Mouse (Mus musculus): ENCODE results near the gene Lima1. TPM values are rescaled to one million over a fixed set of nuclear protein-coding genes. Genes with fewer than 3 reads are reported as not detected.

Gene Lima1
- polyA plus RNA-seq, 1 experiment from 2014 or later = 13.5 TPM

DNA sequence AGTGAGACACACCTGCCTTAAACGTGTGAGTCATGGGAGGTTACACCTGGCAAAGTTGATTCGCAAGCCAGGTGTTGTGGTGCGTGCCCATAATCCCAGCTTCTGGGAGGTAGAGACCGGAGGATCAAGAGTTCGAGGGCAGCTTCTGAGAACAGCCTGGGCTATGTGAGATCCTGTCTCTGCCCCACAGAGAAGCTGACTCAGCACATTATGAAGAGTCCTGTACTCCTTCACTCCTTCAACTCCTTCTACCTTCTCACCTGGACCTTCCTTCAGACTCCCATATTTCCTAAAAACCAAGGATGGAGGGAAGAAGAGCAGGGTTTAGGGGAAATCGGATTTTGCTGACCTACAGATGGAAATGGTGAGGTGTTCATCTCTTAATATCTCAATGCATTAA, 61.6 kb downstream of the Lima1 start:
- Histone ChIP-seq H3K9me3 (no peaks in the 10 kb centered on the region), H3K4me2 (no peak overlapping the region), H3K9ac (no peak overlapping the region), H3K27me3 (no peaks in the 10 kb centered on the region), H3K4me1 (replicated peaks) (peaks cover 13% of the 10 kb centered on the region), H3K36me3 (no peaks in the 10 kb centered on the region), H3K27ac (replicated peaks) (no peak overlapping the region), H3K4me3 (no peak overlapping the region)
- WGBS = 93% methylated on average over 6 of the region's 6 CpGs
- no peak for ATAC-seq (ENCODE audit: low FRiP score, low read depth)

DNA sequence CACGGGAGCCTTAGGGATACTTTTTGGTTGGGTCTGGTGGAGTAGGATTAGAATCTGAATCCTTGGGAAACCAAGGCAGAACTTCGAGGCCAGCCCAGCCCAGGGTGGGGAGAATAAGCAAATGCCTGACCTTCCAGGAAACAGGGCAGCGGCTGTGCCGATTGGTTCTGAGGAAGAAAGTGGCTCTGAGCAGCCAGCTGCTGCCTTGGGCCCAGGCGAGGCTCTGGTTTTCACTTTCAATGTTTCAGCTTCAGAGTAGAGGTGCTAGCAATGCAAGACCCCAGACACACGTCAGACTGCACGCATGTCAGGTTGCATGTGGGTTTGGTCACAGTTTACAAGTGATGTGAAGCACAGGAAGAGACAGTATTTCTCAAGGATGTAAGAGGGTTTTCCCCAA, 63.2 kb downstream of the Lima1 start:
- WGBS = 71% methylated on average over 7 of the region's 7 CpGs
- Histone ChIP-seq H3K4me3 (no peak overlapping the region), H3K27me3 (no peaks in the 10 kb centered on the region), H3K27ac (replicated peaks) (no peak overlapping the region), H3K36me3 (no peaks in the 10 kb centered on the region), H3K4me1 (replicated peaks) (peaks cover 16% of the 10 kb centered on the region), H3K9me3 (no peaks in the 10 kb centered on the region), H3K9ac (no peak overlapping the region), H3K4me2 (no peak overlapping the region)
- no peak for ATAC-seq (ENCODE audit: low FRiP score, low read depth)

DNA sequence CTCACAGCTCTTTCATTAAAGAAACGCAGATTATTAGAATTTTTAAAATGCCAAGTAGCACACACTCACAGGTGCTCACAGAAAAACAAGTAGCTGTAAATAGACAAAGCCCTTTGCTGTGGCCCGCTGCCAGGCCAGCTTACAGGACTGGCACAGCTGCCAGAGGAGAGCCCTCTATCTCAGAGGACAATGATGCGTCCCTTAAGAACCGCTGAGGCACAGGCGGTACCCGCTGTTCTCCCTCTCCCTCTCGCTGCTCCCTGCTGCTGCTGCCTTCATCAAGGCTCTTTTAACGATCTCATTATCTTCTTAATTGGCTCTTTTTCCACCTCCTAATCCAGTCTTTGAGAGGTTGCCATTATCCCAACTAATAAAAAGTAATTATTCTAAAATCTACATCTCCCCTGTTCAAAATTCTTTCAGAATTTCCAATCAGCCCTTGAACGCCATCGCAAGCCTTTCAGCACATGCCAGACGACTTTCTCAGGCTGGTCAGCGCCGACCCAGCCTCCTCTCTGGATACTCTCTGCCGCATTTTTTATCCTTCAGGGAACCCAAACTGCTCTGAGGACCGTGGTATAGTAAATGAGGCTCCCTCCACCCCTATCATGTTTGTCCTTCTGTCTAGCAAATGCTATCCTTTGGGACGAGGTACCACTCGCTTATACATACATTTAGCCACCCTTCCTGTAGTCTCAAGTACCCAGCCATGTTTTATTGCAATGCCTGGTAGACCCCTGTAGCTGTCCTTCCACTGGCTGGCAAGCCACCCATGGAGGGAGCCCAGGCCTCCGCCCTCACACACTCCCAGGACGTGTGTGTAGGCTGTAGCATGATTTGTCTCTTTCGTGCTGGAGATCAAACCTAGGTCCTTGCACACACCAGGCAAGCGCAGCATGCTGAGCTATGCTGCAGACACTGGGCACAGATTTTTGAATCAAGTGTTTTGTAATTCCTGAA, 67.2 kb downstream of the Lima1 start:
- Histone ChIP-seq H3K4me1 (replicated peaks) (peaks cover 31% of the 10 kb centered on the region), H3K9me3 (no peaks in the 10 kb centered on the region), H3K4me2 (peak overlapping the region; percentile 23), H3K9ac (no peak overlapping the region), H3K27me3 (no peaks in the 10 kb centered on the region), H3K27ac (replicated peaks) (peak overlapping the region; percentile 82), H3K36me3 (no peaks in the 10 kb centered on the region; the same call in 1 of the 2 replicates), H3K4me3 (no peak overlapping the region)
- WGBS = 20% methylated on average over 21 of the region's 21 CpGs
- peak; percentile 73 for ATAC-seq (ENCODE audit: low FRiP score, low read depth)

DNA sequence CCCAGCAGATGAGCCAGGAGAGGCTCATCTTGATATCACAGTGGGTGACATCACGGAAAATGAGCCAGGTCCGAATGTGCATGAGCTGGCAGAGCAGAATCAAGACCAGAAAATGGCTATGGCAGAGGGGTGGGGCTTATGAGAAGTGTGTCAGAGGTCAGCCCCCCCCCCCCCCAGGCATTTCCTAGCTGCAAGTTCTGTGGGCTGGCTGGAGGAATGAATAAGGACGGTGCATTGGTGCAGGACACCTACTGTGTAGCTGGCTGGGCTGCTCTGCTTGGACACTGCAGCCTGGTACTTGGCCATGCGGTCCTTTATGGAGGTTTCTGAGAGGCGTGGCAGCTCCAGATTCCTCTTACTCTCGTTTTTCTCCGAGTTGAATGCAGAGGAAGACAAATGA, 69.1 kb downstream of the Lima1 start:
- 14% methylated on average over 7 of the region's 7 CpGs for WGBS
- no peak overlapping the region for H3K4me2 ChIP-seq
- no peak overlapping the region for H3K27ac ChIP-seq (replicated peaks)

DNA sequence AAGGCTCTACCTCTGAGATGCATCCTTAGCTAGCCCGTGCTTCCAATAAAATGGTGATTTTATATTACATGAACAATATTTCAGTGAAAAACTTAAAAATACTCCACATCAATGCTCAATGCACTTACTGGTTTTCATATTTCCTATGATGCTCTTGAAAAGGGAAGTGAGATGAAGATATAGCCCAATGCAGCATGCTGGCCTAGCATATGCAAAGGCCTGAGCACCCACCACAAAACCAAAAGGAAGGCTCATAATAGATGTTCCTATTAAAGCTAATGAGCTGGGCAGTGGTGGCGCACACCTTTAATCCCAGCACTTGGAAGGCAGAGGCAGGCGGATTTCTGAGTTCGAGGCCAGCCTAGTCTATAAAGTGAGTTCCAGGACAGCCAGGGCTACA, 69.6 kb downstream of the Lima1 start:
- no peak overlapping the region for H3K4me2 ChIP-seq
- H3K4me3 ChIP-seq = no peak overlapping the region
- no peaks in the 10 kb centered on the region for H3K27me3 ChIP-seq
- no peaks in the 10 kb centered on the region; the same call in 1 of the 2 replicates for H3K36me3 ChIP-seq
- peaks cover 39% of the 10 kb centered on the region for H3K4me1 ChIP-seq (replicated peaks)
- WGBS = 90% methylated on average over 4 of the region's 4 CpGs
- ATAC-seq (ENCODE audit: low FRiP score, low read depth) = no peak
- no peak overlapping the region for H3K9ac ChIP-seq
- no peaks in the 10 kb centered on the region for H3K9me3 ChIP-seq
- no peak overlapping the region for H3K27ac ChIP-seq (replicated peaks)

More for the DNA sequence above, 69.1 kb downstream of the Lima1 start:
- H3K36me3 ChIP-seq = no peaks in the 10 kb centered on the region; the same call in 1 of the 2 replicates
- H3K9ac ChIP-seq = no peak overlapping the region
- no peak overlapping the region for H3K4me3 ChIP-seq
- H3K4me1 ChIP-seq (replicated peaks) = peaks cover 39% of the 10 kb centered on the region
- no peak for ATAC-seq (ENCODE audit: low FRiP score, low read depth)
- H3K27me3 ChIP-seq = no peaks in the 10 kb centered on the region
- no peaks in the 10 kb centered on the region for H3K9me3 ChIP-seq

DNA sequence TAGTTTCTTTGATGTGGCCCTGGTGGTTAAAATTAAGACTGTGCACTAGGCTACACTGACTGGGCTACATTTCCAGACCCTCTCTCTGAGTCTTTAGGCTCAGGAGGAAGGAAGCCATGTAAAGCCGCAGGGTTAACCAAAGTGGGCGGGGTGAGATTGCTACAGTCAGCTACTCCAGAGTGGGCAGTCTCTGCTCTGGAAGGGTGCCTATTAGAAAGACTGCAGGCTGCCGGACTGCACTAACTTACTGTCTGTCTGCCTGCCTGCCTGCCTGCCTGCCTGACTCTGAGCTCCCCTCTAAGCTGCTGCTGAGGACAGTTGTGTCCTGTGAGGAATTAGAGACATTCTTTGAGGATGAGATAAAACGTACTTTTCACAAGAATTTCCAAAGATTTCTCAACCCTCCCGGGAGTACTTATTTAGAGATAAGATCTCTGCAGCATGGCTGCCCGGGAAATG, 72.0 kb downstream of the Lima1 start:
- WGBS = 34% methylated on average over 6 of the region's 6 CpGs
- H3K4me1 ChIP-seq (replicated peaks) = peaks cover 35% of the 10 kb centered on the region
- H3K9me3 ChIP-seq = no peaks in the 10 kb centered on the region
- H3K4me3 ChIP-seq = no peak overlapping the region
- no peak overlapping the region for H3K4me2 ChIP-seq
- no peak overlapping the region for H3K9ac ChIP-seq
- no peak for ATAC-seq (ENCODE audit: low FRiP score, low read depth)
- peak overlapping the region; percentile 51 for H3K27ac ChIP-seq (replicated peaks)
- no peaks in the 10 kb centered on the region for H3K27me3 ChIP-seq
- no peaks in the 10 kb centered on the region; the same call in 1 of the 2 replicates for H3K36me3 ChIP-seq

DNA sequence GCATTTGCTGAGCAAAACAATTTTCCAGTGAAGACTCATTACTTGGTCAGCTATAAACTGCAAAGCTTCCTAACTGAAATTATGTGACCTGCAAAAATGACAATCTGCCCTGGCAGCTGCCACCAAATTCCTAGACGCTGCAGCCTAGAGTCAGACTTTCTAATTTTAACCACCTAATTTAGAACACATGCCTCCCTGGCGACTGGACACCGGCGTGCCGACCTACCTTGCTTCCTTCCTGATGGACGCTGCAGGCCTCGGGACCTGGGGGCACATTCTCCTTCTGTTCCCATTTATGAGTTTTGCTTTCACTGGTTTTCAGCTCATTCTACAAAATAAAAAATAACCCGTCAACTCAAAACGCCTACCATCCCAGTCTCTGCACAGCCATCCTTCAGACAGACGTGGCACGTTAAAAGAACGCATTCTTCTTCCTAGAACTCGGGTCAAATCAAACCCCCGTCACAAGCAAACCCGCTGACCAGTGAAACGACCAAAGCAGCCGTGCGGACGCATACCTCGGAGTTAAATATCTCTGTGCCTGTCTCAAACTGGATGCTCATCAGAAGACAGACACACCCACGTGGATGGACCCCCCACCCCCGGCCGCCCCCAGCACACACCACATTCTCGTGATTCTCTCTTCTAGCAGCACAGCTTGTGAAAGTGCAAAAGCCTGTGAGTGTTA, 73.2 kb downstream of the Lima1 start:
- Histone ChIP-seq H3K9me3 (no peaks in the 10 kb centered on the region), H3K4me1 (replicated peaks) (peaks cover 31% of the 10 kb centered on the region), H3K27me3 (no peaks in the 10 kb centered on the region), H3K4me3 (no peak overlapping the region), H3K36me3 (no peaks in the 10 kb centered on the region; the same call in 1 of the 2 replicates), H3K27ac (replicated peaks) (peak overlapping the region; percentile 7; the same call in 1 of the 2 replicates), H3K4me2 (no peak overlapping the region), H3K9ac (no peak overlapping the region)
- no peak for ATAC-seq (ENCODE audit: low FRiP score, low read depth)
- WGBS = 32% methylated on average over 24 of the region's 24 CpGs

DNA sequence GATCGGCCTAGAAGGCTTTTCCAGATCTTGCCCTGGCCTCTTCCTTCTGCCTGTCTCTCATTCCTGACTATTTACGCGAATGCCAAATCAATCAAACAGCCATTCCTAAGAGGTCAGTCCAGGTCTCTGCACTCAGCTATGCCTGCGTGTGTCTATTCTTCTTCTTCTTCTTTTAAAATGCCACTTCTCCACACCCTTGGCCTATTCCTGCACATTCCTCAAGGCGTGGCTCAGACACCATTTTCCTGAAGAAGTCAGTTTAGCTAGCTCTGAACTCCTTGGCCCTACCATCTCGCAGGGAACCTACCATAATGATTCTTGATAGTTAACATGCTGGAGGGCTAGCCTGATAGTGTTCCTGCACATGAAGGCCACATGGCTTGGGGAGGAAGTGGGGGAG, 75.5 kb downstream of the Lima1 start:
- peaks cover 24% of the 10 kb centered on the region for H3K4me1 ChIP-seq (replicated peaks)
- H3K27me3 ChIP-seq = no peaks in the 10 kb centered on the region
- ATAC-seq (ENCODE audit: low FRiP score, low read depth) = no peak
- H3K4me2 ChIP-seq = no peak overlapping the region
- no peaks in the 10 kb centered on the region for H3K36me3 ChIP-seq
- no peak overlapping the region for H3K27ac ChIP-seq (replicated peaks)
- H3K9ac ChIP-seq = no peak overlapping the region
- H3K4me3 ChIP-seq = no peak overlapping the region
- no peaks in the 10 kb centered on the region for H3K9me3 ChIP-seq
- 68% methylated on average over 6 of the region's 6 CpGs for WGBS

DNA sequence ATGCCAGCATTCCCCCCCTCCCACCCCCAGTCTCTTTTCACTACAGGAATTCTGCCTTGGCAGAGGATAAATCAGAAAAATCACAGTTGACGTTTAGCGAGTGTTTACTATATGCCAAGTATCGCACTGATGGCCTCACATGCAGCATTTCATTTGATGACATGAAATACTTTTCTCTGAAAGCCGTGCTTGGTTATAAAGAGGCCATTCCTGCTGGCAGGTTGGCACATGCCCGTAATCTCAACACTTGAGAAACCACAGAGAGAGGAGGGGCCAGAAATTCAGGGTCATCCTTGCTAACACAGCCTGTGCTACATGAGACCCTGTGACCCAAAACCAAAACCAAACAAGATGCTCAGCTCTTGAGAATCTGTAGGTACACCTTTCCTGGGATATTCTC, 77.4 kb downstream of the Lima1 start:
- no peaks in the 10 kb centered on the region for H3K9me3 ChIP-seq
- no peaks in the 10 kb centered on the region; the same call in 1 of the 2 replicates for H3K36me3 ChIP-seq
- H3K27ac ChIP-seq (replicated peaks) = 0 out of 2 replicates have a peak overlapping the region, but pooled peaks have one; percentile 1
- peaks cover 16% of the 10 kb centered on the region for H3K4me1 ChIP-seq (replicated peaks)
- H3K27me3 ChIP-seq = no peaks in the 10 kb centered on the region
- 67% methylated on average over 5 of the region's 5 CpGs for WGBS
- H3K9ac ChIP-seq = no peak overlapping the region
- no peak for ATAC-seq (ENCODE audit: low FRiP score, low read depth)
- no peak overlapping the region for H3K4me2 ChIP-seq
- H3K4me3 ChIP-seq = no peak overlapping the region

DNA sequence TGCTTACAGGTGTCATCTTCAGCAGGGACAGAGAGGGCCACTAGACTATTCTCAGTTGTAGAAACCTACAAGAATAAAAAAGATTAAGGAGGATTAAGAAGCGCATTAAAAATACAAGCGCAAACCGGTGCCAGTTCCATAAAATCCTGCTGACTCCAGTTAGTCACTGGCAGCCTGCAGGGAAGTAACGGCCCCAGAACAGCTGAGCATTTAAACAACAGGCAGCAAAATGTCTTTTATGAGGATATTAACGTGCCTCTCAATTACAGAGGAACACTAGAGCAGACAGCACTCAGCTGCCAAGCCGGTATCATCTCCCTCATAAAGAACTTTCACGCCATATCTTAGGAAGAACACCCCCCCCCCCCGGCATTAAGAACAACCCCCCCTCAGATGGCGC, 78.5 kb downstream of the Lima1 start:
- Histone ChIP-seq H3K4me2 (no peak overlapping the region), H3K9ac (no peak overlapping the region), H3K36me3 (peaks cover 5% of the 10 kb centered on the region), H3K27ac (replicated peaks) (peak overlapping the region; percentile 59), H3K9me3 (no peaks in the 10 kb centered on the region), H3K4me1 (replicated peaks) (peaks cover 13% of the 10 kb centered on the region; the same call in 1 of the 2 replicates), H3K4me3 (no peak overlapping the region), H3K27me3 (no peaks in the 10 kb centered on the region)
- peak; percentile 68; the same call in 1 of the 2 replicates for ATAC-seq (ENCODE audit: low FRiP score, low read depth)
- WGBS = 55% methylated on average over 9 of the region's 9 CpGs

DNA sequence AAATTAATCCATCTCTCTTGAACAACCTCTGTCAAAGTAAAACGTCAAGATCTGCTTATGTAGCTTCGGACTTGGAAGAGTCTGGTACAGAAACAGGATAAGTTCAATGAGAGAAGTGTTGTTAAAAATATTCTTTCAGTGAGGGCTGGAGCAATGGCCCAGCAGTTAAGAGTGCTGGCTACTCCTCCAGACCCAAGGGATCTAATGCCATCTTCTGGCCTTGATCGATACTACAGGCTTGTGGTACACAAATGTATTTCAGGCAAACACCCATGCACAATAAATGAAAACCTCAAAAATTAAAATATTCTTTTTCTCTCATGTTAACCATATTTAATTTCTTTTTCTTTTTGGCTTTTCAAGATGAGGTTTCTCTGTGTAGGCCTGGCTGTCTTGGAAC, 79.2 kb downstream of the Lima1 start:
- no peak overlapping the region for H3K4me3 ChIP-seq
- H3K27me3 ChIP-seq = no peaks in the 10 kb centered on the region
- H3K9ac ChIP-seq = no peak overlapping the region
- no peaks in the 10 kb centered on the region for H3K9me3 ChIP-seq
- no peak overlapping the region for H3K4me2 ChIP-seq
- ATAC-seq (ENCODE audit: low FRiP score, low read depth) = no peak
- H3K27ac ChIP-seq (replicated peaks) = peak overlapping the region; percentile 59
- H3K36me3 ChIP-seq = peaks cover 5% of the 10 kb centered on the region
- 87% methylated on average over 3 of the region's 3 CpGs for WGBS
- H3K4me1 ChIP-seq (replicated peaks) = peaks cover 8% of the 10 kb centered on the region; the same call in 1 of the 2 replicates
